Mouse (Mus musculus) embryonic fibroblast, embryonic 13.5 days (primary cell): ENCODE data around the gene Ccl11. TPM values are rescaled to one million over a fixed set of nuclear protein-coding genes. Genes with fewer than 3 reads are reported as not detected.

ENCODE experiments used
- H3K27ac ChIP-seq: 2 replicates; pipeline ENCODE4 v1.5.1; 2012; ENCODE audit warnings: low read length, control low read depth, inconsistent platforms; ENCODE audit not compliant: insufficient read depth
- H3K4me1 ChIP-seq: 2 replicates; pipeline ENCODE4 v1.6.1; 2011; ENCODE audit warnings: low read length; ENCODE audit not compliant: control insufficient read depth, insufficient read depth
- H3K4me3 ChIP-seq: 2 replicates; pipeline ENCODE4 v1.5.1; 2011; ENCODE audit warnings: mild to moderate bottlenecking, control low read depth, low read length; ENCODE audit not compliant: insufficient read depth
- CTCF ChIP-seq: IDR thresholded peaks from 2 replicates; pipeline ENCODE4 v1.5.1; 2011; ENCODE audit warnings: mild to moderate bottlenecking, control low read depth, low read length, moderate library complexity, borderline replicate concordance; ENCODE audit not compliant: insufficient read depth
- POLR2A ChIP-seq: IDR thresholded peaks from 2 replicates; pipeline ENCODE4 v1.6.1; 2011; ENCODE audit warnings: low read depth, mild to moderate bottlenecking, control low read depth, low read length, moderate library complexity
- polyA plus RNA-seq: library from polyadenylated mRNA; stranded (reverse); fragments of >200 nt; gene quantifications from 2 replicates; pipeline ENCODE4 v1.2.4, GENCODE M21; 2011; ENCODE audit warnings: low read depth; ENCODE audit not compliant: missing spikeins, insufficient read length

The Ccl11 gene
- 2.6 and 2.9 TPM in 2 replicates for polyA plus RNA-seq

DNA sequence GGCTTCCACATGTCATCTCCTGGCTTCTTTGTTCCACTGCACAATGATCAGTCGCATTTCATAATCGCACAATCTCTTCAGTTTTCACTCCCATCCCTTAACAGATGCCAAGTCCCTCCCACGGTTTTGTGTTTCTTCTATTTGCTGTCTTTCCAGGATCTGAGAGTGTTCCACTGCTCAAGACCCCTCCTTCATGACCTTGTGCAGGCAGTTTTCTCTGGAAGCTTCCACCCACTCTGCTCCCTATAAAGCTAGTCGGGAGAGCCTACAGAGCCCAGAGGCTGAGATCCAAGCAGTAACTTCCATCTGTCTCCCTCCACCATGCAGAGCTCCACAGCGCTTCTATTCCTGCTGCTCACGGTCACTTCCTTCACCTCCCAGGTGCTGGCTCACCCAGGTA lies at the start of gene Ccl11:
Gene Ccl11 (plus strand): TSS at position 178 of the 400 bp plus-strand sequence.
- Histone ChIP-seq H3K4me3 (no peak within 1 kb of the TSS), H3K4me1 (no peaks in the 10 kb centered on the region), H3K27ac (no peak within 1 kb of the TSS)
- TF ChIP-seq CTCF (no peak), POLR2A (no peak)

GRCm38 (mm10) chr11:82010115-82010514 lies 47.5 kb upstream of the Ccl11 start:
- TF ChIP-seq POLR2A (no peak), CTCF (no peak)
- Histone ChIP-seq H3K27ac (no peak overlapping the region), H3K4me1 (peaks cover 32% of the 10 kb centered on the region), H3K4me3 (no peak overlapping the region)

DNA sequence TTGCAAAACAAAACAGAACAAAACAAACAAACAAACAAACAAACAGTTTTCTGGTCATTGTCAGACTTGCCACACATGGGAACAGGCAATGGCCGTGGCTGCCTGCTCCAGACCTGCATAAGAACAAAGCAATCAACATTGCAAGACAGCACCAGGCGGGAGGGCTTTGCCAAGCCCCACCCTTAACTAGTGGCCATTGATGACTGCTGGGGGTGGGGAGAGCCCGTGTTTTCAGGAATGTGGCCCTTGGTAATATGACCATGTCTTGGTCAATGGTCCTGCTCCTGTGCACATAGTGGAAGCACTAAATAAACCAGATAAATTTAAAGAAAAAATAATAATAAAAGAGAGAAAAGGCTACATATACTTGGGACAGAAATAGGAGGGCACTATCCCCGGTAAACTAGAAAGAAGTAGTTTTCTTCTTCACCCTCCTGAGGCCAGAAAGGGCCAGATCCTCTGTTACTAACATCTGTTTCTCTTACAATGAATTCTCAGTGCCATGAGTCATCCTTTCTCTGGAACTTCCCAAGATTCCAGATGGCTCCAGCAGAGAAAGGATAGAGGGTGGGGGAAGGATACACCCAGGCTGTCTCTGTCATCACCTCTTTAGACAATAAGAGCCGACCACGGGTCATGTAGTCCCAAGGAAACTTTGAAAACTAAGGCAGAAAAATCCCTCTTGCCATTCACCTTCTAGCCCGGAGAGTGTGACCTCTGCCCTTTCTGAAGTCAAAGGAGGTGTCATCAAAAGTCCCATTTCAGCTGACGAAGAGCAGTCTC lies 46.0 kb upstream of the Ccl11 start:
- no peak for TF ChIP-seq POLR2A
- no peak for TF ChIP-seq CTCF
- H3K27ac ChIP-seq = peak overlapping the region; percentile 92
- peaks cover 31% of the 10 kb centered on the region for H3K4me1 ChIP-seq
- no peak overlapping the region for H3K4me3 ChIP-seq

- no peak overlapping the region for H3K27ac ChIP-seq
- no peak overlapping the region for H3K4me3 ChIP-seq
- peaks cover 16% of the 10 kb centered on the region for H3K4me1 ChIP-seq
- TF ChIP-seq CTCF (no peak), POLR2A (no peak)
Observed at GRCm38 (mm10) chr11:82013756-82014155, 43.9 kb upstream of the Ccl11 start.

- TF ChIP-seq CTCF = no peak
- TF ChIP-seq POLR2A = no peak
- Histone ChIP-seq H3K4me3 (no peak overlapping the region), H3K27ac (no peak overlapping the region), H3K4me1 (peaks cover 23% of the 10 kb centered on the region)
Observed at GRCm38 (mm10) chr11:82015066-82015465, 42.6 kb upstream of the Ccl11 start.

GRCm38 (mm10) chr11:82016181-82016780 lies 41.3 kb upstream of the Ccl11 start:
- Histone ChIP-seq H3K4me1 (peaks cover 20% of the 10 kb centered on the region), H3K4me3 (no peak overlapping the region), H3K27ac (no peak overlapping the region)
- no peak for TF ChIP-seq CTCF
- no peak for TF ChIP-seq POLR2A

- Histone ChIP-seq H3K27ac (peak overlapping the region; percentile 30), H3K4me1 (peaks cover 15% of the 10 kb centered on the region), H3K4me3 (no peak overlapping the region)
- no peak for TF ChIP-seq CTCF
- no peak for TF ChIP-seq POLR2A
Observed at GRCm38 (mm10) chr11:82019389-82019788, 38.2 kb upstream of the Ccl11 start.

- Histone ChIP-seq H3K4me3 (no peak overlapping the region), H3K27ac (peak overlapping the region; percentile 30), H3K4me1 (peaks cover 15% of the 10 kb centered on the region)
- TF ChIP-seq CTCF = no peak
- no peak for TF ChIP-seq POLR2A
Observed at GRCm38 (mm10) chr11:82019793-82020192, 37.8 kb upstream of the Ccl11 start.

- Histone ChIP-seq H3K4me3 (no peak overlapping the region), H3K4me1 (peaks cover 15% of the 10 kb centered on the region), H3K27ac (no peak overlapping the region)
- no peak for TF ChIP-seq CTCF
- TF ChIP-seq POLR2A = no peak
Observed at GRCm38 (mm10) chr11:82021406-82021805, 36.2 kb upstream of the Ccl11 start.

GRCm38 (mm10) chr11:82022504-82023056 lies 35.0 kb upstream of the Ccl11 start:
- Histone ChIP-seq H3K27ac (no peak overlapping the region), H3K4me1 (peaks cover 15% of the 10 kb centered on the region), H3K4me3 (no peak overlapping the region)
- TF ChIP-seq CTCF (no peak), POLR2A (no peak)
